Mouse (Mus musculus) CD8-positive naive resting alpha-beta T cell, adult 2 months (primary cell): Measurements from ENCODE around the gene Gm9732.
"Not testable (repeated sequence)": the region's sequence is repeated elsewhere in the genome, so short reads cannot be mapped to it uniquely, and the experiment has no call there.

Source experiments
- DNase-seq, 2 experiments: peaks; one replicate each; pipeline ENCODE4 v3.0.0; 2022; ENCODE audit warnings: low read depth in 2 of 2, low spot score in 2 of 2

Gene Gm9732

GRCm38 (mm10) chr14:43274986-43275511 lies at the start of gene Gm9732:
Gene Gm9732, plus strand, starts transcription at chr14:43275036.
- not testable (repeated sequence) for DNase-seq

- not testable (repeated sequence) for DNase-seq
Measured at GRCm38 (mm10) chr14:43235204-43235603, 39.6 kb upstream of the Gm9732 start, which contains the start of gene Gm8122. Gene Gm8122, minus strand, starts transcription at chr14:43235304.

- DNase-seq = not testable (repeated sequence)
Measured at GRCm38 (mm10) chr14:43237769-43238168, 37.1 kb upstream of the Gm9732 start.

- not testable (repeated sequence) for DNase-seq
Measured at GRCm38 (mm10) chr14:43249611-43250170, 25.1 kb upstream of the Gm9732 start.

GRCm38 (mm10) chr14:43250549-43251253 lies 24.1 kb upstream of the Gm9732 start:
- DNase-seq = not testable (repeated sequence)

- DNase-seq = not testable (repeated sequence)
Measured at GRCm38 (mm10) chr14:43256511-43256910, 18.3 kb upstream of the Gm9732 start.

- not testable (repeated sequence) for DNase-seq
Measured at GRCm38 (mm10) chr14:43258349-43258748, 16.5 kb upstream of the Gm9732 start, which contains the start of gene Gm8126. Gene Gm8126, plus strand, starts transcription at chr14:43258649.

- not testable (repeated sequence) for DNase-seq
Measured at GRCm38 (mm10) chr14:43263421-43263820, 11.4 kb upstream of the Gm9732 start.

GRCm38 (mm10) chr14:43268521-43269084 lies 6.2 kb upstream of the Gm9732 start:
- not testable (repeated sequence) for DNase-seq

- DNase-seq = not testable (repeated sequence)
Measured at GRCm38 (mm10) chr14:43269211-43269610, 5.6 kb upstream of the Gm9732 start.

GRCm38 (mm10) chr14:43273161-43273560 lies 1.7 kb upstream of the Gm9732 start:
- DNase-seq = not testable (repeated sequence)

GRCm38 (mm10) chr14:43275752-43276151 lies 916 bp downstream of the Gm9732 start:
- DNase-seq = not testable (repeated sequence)

GRCm38 (mm10) chr14:43277468-43277867 lies 2.6 kb downstream of the Gm9732 start:
- not testable (repeated sequence) for DNase-seq

- not testable (repeated sequence) for DNase-seq
Measured at GRCm38 (mm10) chr14:43278146-43278545, 3.3 kb downstream of the Gm9732 start.

GRCm38 (mm10) chr14:43278681-43279080 lies 3.8 kb downstream of the Gm9732 start:
- DNase-seq = not testable (repeated sequence)

GRCm38 (mm10) chr14:43293503-43293902 lies 18.7 kb downstream of the Gm9732 start, which contains the start of gene Gm8127:
Gene Gm8127, minus strand, starts transcription at chr14:43293832.
- DNase-seq = not testable (repeated sequence)

- not testable (repeated sequence) for DNase-seq
Measured at GRCm38 (mm10) chr14:43319516-43319915, 44.7 kb downstream of the Gm9732 start.

GRCm38 (mm10) chr14:43328603-43329002 lies 53.8 kb downstream of the Gm9732 start:
- DNase-seq = not testable (repeated sequence)

- DNase-seq = not testable (repeated sequence)
Measured at GRCm38 (mm10) chr14:43331362-43331880, 56.6 kb downstream of the Gm9732 start.

- not testable (repeated sequence) for DNase-seq
Measured at GRCm38 (mm10) chr14:43337646-43338045, 62.8 kb downstream of the Gm9732 start.

- DNase-seq = not testable (repeated sequence)
Measured at GRCm38 (mm10) chr14:43347711-43348110, 72.9 kb downstream of the Gm9732 start, which contains the start of gene 1700001F09Rik. Gene 1700001F09Rik, minus strand, starts transcription at chr14:43347811.
